Mouse (Mus musculus): ENCODE data around the gene Abcc8.

DNA sequence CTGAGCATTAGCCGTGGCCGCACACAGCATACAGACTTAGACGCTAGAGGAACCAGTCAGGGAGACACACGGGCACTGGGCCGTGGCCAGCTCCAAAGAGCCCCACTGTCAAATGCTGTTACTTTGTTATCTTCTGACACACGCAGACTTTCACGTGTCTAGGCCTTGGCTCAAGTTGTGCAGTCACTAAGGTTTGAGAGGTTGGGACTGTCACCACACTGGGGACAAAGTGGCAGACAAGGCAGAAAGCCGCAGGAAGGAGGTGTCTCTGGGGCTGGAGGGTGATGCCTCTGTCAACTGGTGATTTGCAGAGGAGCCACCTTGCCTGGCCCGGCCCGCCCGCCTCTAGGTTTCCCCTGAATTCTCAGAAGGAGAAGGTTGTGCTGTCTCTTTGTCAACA lies 54.5 kb downstream of the Abcc8 start:
- no peak for TF ChIP-seq CTCF (IDR thresholded peaks at IDR 0.05; ENCODE audit: low read depth, low read length)
- TF ChIP-seq POLR2A (IDR thresholded peaks at IDR 0.05; ENCODE audit: borderline replicate concordance, low read depth, low read length) = no peak
